Mouse (Mus musculus): ENCODE results near the gene Cyp3a16. TPM values are rescaled to one million over a fixed set of nuclear protein-coding genes. Genes with fewer than 3 reads are reported as not detected.

The Cyp3a16 gene
- total RNA-seq (2023), result not detected

GRCm38 (mm10) chr5:145469623-145470022, at the start of gene Cyp3a16:
Cyp3a16 (minus strand) TSS chr5:145469723.

Other genes starting within 250 kb of the Cyp3a16 start
- 74.7 TPM for gene Zfp655, start 238.0 kb downstream of the Cyp3a16 start, total RNA-seq (2023)
- 36.0 TPM for gene Zscan25, start 189.2 kb downstream of the Cyp3a16 start, total RNA-seq (2023)
- gene Cyp3a57, start 124.4 kb downstream of the Cyp3a16 start, total RNA-seq (2023), result not detected
- gene Cyp3a41b, start 115.0 kb upstream of the Cyp3a16 start, total RNA-seq (2023), result not detected